Mouse (Mus musculus) kidney, adult 18-20 months (tissue): ENCODE measurements at regions not wholly inside any gene's neighbourhood (a gene's known extent, or its start where the extent isn't known, plus 50 kb on each side); places are given as distances from the start of the nearest gene placed in this dataset.
"Not testable (repeated sequence)": the region's sequence is repeated elsewhere in the genome, so short reads cannot be mapped to it uniquely, and the experiment has no call there.

Experiments
- DNase-seq: peaks from one replicate; pipeline ENCODE4 v3.0.0; 2021

DNA sequence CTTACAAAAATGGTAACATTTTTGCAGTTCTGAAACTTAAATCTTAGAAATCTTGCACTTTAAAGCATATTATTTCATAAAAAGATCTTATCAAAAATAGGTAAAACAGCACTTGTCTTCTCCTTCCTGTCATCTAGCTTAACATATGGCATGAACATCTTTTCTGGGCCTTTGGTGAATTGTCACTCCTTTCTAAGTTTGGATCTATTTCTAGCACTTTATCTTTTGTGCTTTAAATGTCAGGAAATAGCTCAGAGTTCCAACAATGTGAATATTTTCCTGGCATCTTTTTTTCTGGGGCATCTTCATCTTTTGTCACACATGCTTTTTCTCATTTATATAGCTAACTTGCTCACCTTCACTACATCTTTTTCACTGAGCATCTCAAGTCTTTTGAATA, 527.4 kb upstream of the Gm5150 start:
- no peak for DNase-seq

GRCm38 (mm10) chr3:16527511-16527910, 521.3 kb upstream of the Gm5150 start:
- not testable (repeated sequence) for DNase-seq

GRCm38 (mm10) chr3:16488431-16488830, 482.2 kb upstream of the Gm5150 start:
- not testable (repeated sequence) for DNase-seq

DNA sequence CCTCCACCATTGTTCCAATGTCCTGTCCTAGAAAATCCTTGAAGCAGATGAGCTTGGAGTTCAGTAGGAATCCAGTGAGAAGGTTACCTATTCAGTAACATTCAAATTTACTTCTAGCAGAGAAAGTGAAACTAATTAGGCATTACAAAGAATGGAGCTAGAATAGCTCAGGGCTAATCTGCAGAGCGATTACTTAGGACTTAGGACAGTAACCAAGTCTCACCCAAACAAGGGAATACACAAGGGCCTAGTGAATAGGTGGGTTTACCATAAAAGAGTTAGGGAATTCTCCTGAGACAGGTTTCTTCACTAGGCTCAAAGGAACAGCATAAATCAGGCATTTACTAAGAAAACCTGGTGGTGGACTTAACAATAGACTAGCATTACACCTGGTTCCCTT, 476.5 kb upstream of the Gm5150 start:
- no peak for DNase-seq

DNA sequence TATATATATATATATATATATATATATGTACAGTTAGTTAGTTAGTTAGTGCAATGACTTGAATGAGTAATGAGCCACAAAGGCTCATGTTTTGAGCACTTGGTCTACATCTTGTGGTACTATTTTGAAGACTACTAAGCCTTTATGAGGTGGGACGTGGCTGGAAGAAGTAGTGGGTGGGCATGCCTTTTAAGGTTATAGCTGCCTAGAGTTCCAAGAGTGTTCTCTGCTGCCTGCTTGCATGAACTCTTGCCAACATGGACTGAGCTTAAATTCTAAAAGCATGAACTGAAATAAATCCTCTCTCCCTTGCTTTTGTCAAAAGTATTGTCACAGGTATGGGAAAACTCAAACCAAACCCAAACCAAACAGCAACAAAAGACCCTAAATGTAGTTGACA, 465.1 kb upstream of the Gm5150 start:
- no peak for DNase-seq

- peak; percentile 38 for DNase-seq
Observed at GRCm38 (mm10) chr3:16466388-16466787, 460.2 kb upstream of the Gm5150 start.

DNA sequence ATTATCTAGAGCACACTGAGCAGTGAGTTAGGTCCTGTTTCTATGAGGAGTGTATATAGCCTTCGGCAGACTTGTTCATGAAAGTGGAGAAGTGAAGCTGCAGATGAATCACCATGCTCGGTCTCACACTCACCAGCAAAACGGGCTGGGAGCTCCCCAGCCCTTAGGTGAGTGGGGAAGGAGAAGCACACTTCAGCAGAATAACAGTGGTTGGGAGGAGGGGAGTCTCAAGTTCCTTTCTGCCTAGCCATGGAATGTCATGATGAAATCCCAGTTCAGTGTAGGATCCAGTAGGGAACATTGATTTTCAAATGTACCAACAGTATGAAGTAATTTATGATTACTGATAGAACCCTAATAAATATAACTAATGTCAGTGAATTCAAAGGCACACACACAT, 459.1 kb upstream of the Gm5150 start:
- no peak for DNase-seq

GRCm38 (mm10) chr3:16464301-16464700, 458.1 kb upstream of the Gm5150 start:
- DNase-seq = no peak

GRCm38 (mm10) chr3:16433033-16433432, 426.8 kb upstream of the Gm5150 start:
- no peak for DNase-seq

- no peak for DNase-seq
Observed at GRCm38 (mm10) chr3:16431819-16432115, 425.5 kb upstream of the Gm5150 start.

- no peak for DNase-seq
Observed at GRCm38 (mm10) chr3:16431082-16431818, 425.0 kb upstream of the Gm5150 start.
